Mouse (Mus musculus): ENCODE data around the gene Gcnt7.

The Gcnt7 gene

GRCm38 (mm10) chr2:172458496-172458895, at the start of gene Gcnt7:
Gcnt7 (minus strand) TSS chr2:172458596.
- no peak for DNase-seq (ENCODE audit: low spot score in 2 of 2)

DNA sequence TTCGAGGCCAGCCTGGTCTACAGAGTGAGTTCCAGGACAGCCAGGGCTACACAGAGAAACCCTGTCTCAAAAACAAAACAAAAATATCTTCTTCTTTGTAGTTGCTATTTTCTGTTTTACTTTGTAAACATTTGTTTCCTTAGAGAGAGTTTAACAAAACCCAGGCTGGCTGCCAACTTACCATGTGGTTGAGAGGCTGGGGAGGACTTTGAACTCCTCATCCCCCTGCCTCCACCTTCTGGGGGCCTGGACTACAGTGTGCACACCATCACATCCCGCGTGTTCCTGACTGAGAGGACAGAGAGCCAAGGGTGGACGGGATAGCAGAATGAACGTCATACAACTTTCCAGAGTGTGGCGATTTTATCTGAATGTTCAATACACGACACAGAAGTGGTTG, 47.7 kb upstream of the Gcnt7 start:
- DNase-seq (ENCODE audit: low spot score in 2 of 2), result no peak

DNA sequence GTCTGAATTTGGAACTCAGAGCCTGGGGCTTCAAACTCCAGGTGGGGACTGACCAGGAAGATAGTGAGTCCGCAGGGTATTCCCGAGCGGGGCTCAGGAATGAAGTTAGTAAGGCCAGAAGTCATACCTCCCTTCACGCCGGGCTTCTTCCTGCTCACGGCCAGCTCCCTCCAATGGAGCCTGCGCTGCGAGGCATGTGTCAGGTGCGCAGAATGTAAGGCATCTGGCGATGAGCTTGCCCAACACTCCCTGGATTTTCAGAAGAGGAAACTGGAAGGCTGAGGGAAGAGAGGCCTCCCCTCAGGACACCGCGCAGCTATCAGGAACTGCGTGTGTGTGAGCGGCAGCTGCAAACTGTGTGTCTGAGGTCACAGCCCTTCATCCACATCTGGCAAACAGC, 43.8 kb upstream of the Gcnt7 start:
- no peak for DNase-seq (ENCODE audit: low spot score in 2 of 2)

- no peak for DNase-seq (ENCODE audit: low spot score in 2 of 2)
Observed at GRCm38 (mm10) chr2:172501341-172501740, 42.9 kb upstream of the Gcnt7 start.

DNA sequence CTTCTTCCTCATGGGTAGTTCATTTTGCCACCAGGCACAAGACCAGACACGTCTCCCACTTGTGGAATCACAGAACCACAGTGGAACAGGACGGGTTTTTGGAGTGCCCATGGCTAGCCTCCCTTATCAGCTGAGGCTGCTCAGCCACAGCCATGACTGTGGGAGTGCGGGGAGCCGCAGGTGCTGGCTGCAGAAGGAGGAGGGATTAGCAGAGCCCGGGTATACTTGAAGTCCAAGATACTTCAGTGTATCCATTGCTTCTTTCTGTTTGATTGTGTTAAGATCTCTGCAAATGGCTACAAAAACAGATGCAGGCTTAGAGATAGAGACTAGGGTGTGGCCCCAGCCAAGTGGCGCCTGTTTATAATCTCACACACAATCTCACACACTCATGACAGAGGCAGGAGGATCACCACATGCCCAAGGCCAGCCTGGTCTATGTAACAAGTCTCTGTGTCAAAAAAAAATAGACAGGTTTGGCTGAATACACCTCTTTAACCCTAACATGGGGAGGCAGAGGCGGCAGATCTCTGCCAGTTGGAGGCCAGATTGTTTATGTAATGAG, 42.4 kb upstream of the Gcnt7 start:
- DNase-seq (ENCODE audit: low spot score in 2 of 2), result no peak

DNA sequence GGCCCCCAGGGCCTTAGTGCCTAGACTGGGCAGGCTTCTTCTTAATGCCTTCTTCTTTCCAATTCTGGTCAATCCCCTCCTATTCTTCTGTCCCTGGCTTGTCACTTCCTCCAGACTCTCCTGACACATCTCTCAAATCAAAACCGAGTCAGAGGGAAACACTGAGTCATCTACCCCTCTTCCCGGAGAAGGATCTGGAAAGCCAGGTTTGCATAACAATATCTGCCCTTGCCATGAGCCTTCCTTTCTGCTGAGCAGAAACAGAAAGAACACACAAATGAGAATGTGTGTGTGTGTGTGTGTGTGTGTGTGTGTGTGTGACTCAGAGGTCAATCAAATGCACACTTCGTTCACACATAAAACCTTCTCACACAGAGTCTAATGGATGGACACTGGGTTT, 40.4 kb upstream of the Gcnt7 start:
- no peak for DNase-seq (ENCODE audit: low spot score in 2 of 2)

DNA sequence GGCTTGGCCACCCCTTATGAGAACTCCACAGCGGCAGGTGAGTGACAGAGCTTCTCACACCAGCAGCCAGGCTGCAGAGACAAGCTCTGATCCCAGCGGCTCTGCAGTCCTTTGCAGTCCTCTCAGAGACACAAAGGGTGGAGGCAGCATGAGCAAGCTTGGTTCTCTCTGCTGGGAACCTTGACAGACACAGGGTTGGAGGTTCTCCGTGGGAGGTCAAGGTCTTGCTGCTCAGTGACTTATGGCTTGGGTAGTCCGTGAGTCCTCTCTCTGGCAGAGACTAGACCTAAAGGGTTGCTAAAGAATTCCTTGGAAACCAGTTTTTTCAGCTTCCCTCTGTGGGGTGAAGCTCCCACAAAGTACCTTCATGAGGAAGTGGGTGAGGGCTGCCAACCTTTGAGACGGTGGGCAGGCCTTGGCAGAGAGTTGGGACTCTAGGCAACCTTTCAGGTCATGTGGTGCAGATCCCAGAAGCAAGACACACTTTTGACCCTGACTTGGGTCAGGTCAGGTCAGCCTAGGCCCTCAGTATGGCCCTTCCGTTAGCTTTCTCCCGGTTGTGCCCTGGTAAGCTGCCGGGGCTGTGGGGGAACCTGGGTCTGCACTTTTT, 38.4 kb upstream of the Gcnt7 start:
- no peak for DNase-seq (ENCODE audit: low spot score in 2 of 2)

DNA sequence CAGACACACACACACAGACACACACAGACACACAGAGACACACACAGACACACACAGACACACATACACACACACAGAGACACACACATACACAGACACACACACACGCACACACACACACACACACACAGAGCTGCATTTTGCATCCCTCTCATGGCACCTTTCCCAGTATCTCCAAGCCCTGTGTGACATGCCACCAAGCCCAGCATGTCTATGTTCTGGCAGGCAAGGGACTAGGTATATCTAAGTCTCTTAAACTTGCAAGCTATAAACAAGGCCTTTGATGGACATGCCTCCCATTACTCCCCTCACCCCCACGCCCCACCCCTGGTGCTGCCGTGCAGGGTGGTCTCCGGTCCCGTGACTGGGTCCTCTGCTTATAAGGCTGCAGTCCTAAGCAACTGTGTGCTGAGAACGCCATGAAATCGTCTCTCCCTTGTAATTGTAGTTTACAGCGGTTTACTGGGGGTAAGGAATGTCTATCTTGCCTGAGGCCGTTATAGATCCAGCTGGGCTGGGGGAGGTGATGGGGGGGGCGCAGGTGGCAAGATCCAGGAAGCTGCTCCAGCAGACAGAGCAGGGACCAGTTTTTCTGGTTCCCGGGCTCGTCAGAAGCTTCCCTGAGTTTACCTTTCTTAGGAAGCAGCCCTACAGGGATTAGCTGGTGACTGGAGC, 26.4 kb upstream of the Gcnt7 start:
- no peak for DNase-seq (ENCODE audit: low spot score in 2 of 2)

DNA sequence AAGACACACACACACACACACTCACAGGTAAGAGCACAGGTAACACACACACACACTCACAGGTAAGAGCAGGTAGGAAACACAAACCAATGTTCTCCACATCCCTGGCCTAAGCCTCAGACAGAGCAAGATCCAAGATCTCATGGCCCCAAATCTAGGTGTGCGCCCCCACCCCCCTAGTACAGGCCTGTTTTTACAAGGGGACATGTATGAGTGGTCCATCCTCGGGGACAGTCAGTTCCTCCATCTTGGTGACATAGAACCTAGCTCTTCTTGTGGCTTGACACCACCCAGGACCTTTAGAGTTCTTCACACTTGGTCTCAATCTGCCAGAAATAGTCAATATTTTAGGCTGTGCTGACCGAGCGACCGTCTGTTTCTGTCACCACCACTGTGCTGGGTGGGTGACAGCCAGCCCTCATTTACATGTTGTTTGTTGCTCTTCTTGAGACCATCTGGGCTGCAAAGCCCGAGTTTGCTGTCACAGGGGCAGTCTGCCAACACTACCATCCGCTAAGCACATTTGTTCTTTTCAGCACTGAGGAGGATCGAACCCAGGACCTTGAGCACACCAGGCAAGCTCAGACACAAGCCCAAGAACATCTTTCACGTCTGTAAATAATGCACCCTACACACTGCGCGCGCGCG, 25.5 kb upstream of the Gcnt7 start:
- no peak for DNase-seq (ENCODE audit: low spot score in 2 of 2)

- no peak for DNase-seq (ENCODE audit: low spot score in 2 of 2)
Observed at GRCm38 (mm10) chr2:172481654-172482385, 23.4 kb upstream of the Gcnt7 start.

- no peak for DNase-seq (ENCODE audit: low spot score in 2 of 2)
Observed at GRCm38 (mm10) chr2:172480296-172480695, 21.9 kb upstream of the Gcnt7 start.

- peak; percentile 3 to 8 for DNase-seq (ENCODE audit: low spot score in 2 of 2)
Observed at GRCm38 (mm10) chr2:172477860-172478259, 19.5 kb upstream of the Gcnt7 start.

DNA sequence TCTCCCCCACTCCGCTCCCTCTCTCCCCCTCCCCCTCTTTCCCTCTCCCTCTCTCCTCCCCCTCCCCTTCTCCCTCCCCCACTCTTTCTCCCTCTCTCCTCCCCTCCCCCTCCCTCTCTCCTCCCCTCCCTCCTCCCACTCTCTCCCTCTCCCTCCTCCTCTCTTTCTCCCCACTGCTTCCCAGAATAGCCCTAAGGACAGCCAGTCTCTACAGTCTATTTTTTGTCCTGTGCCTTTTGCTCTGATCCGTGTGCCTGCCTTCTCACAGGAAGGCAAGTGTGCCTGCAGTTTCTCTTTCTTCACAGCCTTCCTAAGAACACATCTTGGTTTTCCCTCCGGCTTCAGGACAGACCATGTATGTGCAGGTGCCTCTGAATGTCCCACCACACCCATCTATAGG, 19.0 kb upstream of the Gcnt7 start:
- no peak for DNase-seq (ENCODE audit: low spot score in 2 of 2)

DNA sequence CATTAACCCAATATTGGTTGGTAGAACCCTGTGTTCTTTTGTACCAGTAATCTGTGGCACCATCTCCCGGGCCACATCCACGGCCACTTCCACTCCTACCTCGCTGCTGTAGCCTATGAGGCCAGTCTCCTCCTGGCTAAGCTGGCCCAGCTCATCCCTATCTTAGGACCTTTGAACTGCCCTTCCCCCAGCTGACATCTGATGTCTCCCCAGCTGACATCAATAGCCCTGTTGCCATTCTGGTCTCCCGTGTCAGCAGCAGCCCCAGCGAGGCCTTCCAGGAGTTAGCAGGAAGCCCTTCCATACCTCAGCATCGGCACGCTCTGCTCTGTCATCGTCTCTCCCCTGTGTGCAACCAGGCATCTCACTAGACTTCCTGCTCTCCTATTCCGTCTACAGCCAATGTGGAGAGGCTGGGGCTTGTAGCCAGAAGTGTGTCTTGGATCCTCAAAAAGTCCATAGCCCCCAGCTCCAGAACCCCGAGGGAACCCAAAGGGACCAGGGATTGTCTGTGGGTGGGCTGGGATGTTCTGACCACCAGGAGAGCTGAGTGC, 18.4 kb upstream of the Gcnt7 start:
- no peak for DNase-seq (ENCODE audit: low spot score in 2 of 2)

GRCm38 (mm10) chr2:172474970-172475369, 16.6 kb upstream of the Gcnt7 start:
- DNase-seq (ENCODE audit: low spot score in 2 of 2), result peak in 1 of 2 experiments; percentile 30

GRCm38 (mm10) chr2:172473591-172473990, 15.2 kb upstream of the Gcnt7 start:
- DNase-seq (ENCODE audit: low spot score in 2 of 2), result no peak

GRCm38 (mm10) chr2:172472318-172472717, 13.9 kb upstream of the Gcnt7 start, which contains the start of gene Fam209:
Fam209 (plus strand) TSS chr2:172472520.
- DNase-seq (ENCODE audit: low spot score in 2 of 2), result no peak

DNA sequence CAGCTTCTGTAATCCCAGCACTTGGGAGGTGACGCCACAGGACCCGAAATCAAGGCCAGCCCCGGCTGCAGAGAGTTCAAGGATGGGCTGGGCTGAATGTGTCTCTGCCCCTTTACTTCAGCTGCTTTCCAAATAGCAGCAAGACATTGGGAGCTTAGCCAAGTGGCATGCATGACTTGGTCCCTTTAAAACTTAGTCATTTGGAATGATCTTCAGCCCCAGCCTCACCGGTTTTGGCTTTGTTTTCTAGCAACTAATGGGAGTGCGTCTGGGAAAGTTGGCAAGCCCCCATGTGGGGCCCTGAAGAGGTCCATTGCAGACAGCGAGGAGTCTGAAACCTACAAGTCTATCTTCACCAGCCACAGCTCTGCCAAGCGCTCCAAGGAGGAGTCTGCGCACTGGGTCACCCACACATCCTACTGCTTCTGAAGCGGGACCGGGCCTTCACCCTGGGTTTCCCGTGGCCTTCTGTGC, 10.0 kb upstream of the Gcnt7 start:
- DNase-seq (ENCODE audit: low spot score in 2 of 2), result no peak

DNA sequence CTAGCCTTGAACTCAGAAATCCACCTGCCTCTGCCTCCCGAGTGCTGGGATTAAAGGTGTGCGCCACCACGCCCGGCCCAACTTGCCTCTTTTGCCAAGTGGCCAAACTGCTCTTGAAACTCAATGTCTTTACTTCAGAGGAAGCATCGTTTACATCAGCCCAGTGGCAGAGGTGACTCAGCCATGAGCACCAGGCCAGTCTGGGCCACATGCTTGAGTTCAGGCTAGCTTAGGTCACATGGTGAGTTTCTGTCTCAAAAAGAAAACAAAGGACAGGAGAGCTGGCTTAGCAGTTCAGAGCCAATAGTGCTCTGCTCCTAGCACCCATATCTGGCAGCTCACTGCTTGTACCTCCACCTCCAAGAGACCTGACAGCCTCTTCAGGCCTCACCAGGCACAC, 8.8 kb upstream of the Gcnt7 start:
- no peak for DNase-seq (ENCODE audit: low spot score in 2 of 2)

DNA sequence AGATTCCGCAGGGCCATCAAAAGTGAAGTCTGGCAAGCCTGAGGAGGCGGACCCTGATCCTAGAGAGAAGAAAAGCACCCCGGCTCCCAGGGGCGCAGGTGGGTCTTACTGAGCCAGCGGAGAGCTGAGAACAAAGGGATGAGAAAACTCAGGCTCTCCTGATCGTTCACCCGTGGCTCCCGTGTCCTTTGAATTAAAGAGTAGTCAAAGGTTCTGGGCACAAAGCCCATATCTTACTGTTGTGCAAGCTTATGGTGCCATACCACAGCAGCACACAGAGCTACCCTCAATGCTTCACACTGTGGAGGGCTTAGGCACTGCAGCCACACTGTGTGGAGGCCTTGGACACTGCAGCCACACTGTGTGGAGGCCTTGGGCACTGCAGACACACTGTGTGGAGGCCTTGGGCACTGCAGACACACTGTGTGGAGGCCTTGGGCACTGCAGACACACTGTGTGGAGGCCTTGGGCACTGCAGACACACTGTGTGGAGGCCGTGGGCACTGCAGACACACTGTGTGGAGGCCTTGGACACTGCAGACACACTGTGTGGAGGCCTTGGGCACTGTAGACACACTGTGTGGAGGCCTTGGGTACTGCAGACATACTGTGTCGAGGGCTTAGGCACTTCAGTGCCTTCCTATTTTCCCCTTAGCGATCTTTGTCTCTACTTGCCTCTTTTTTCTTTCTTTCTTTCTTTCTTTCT, 8.2 kb upstream of the Gcnt7 start:
- DNase-seq (ENCODE audit: low spot score in 2 of 2), result no peak

- DNase-seq (ENCODE audit: low spot score in 2 of 2), result no peak
Observed at GRCm38 (mm10) chr2:172462813-172463212, 4.4 kb upstream of the Gcnt7 start.

All from natural killer cell, adult 2 months (primary cell).